Mouse (Mus musculus) G1E (cell line): ENCODE measurements around the gene Slc9a9. TPM values are rescaled to one million over a fixed set of nuclear protein-coding genes. Genes with fewer than 3 reads are reported as not detected.

Experiments
- ATAC-seq: 2 replicates; pipeline ENCODE4 v1.8.0; 2016; ENCODE audit warnings: mild to moderate bottlenecking; ENCODE audit not compliant: insufficient number of reproducible peaks, poor library complexity, low FRiP score, severe bottlenecking; ENCODE audit errors: extremely low read depth
- DNase-seq: peaks from one replicate; pipeline ENCODE4 v3.0.0; 2012; ENCODE audit warnings: low spot score
- H3K27me3 ChIP-seq: 2 replicates; pipeline ENCODE4 v1.6.1; 2012; ENCODE audit warnings: mild to moderate bottlenecking, low read length, inconsistent platforms; ENCODE audit not compliant: insufficient read depth
- H3K36me3 ChIP-seq: replicated peaks from 2 replicates; pipeline ENCODE3; 2012; ENCODE audit warnings: mild to moderate bottlenecking, inconsistent platforms
- H3K4me1 ChIP-seq: 2 replicates; pipeline ENCODE4 v1.6.1; 2012; ENCODE audit warnings: low read depth, low read length, inconsistent platforms, mixed read lengths; ENCODE audit not compliant: insufficient read depth
- H3K4me3 ChIP-seq: 2 replicates; pipeline ENCODE4 v1.5.1; 2012; ENCODE audit warnings: low read depth, mild to moderate bottlenecking, inconsistent platforms, low read length, moderate library complexity, mixed read lengths
- H3K9me3 ChIP-seq: replicated peaks from 2 replicates; pipeline ENCODE4 v1.6.1; 2012; ENCODE audit warnings: inconsistent platforms
- CTCF ChIP-seq: IDR thresholded peaks from 2 replicates; pipeline ENCODE4 v1.5.1; 2012; ENCODE audit warnings: low read depth, low read length, inconsistent platforms, mixed read lengths
- GATA1 ChIP-seq: IDR thresholded peaks from 2 replicates; pipeline ENCODE4 v1.6.1; 2012; ENCODE audit warnings: borderline replicate concordance, low read length, inconsistent platforms, mixed read lengths
- GATA2 ChIP-seq: IDR thresholded peaks from 2 replicates; pipeline ENCODE4 v1.6.1; 2012; ENCODE audit warnings: low read depth, low read length, inconsistent platforms, borderline replicate concordance
- POLR2AphosphoS5 ChIP-seq: IDR thresholded peaks from 2 replicates; pipeline ENCODE4 v1.6.1; 2012; ENCODE audit warnings: low read depth, low read length, inconsistent platforms; ENCODE audit not compliant: insufficient replicate concordance
- TAL1 ChIP-seq: conservative IDR thresholded peaks from 2 replicates; pipeline ENCODE4 v1.6.1; 2012; ENCODE audit warnings: low read depth, low read length, inconsistent platforms, mixed read lengths
- polyA plus RNA-seq: library from polyadenylated mRNA; stranded (reverse); fragments of >175 nt; gene quantifications from 2 replicates; pipeline ENCODE4 v1.2.3, GENCODE M21; 2012
- total RNA-seq, 2 experiments: library from RNA; stranded (forward) in 1 of 2; stranded (reverse) in 1 of 2; fragments of 200-1000 nt in 1 of 2; fragments of >200 nt in 1 of 2; fragmentation: Nextera tagmentation in 1 of 2; gene quantifications; 2 replicates each; pipeline ENCODE4 v1.2.3; 2014 to 2017

Gene Slc9a9
- total and polyA plus RNA-seq, 3 experiments = 0.11 TPM; not detected in 2

DNA sequence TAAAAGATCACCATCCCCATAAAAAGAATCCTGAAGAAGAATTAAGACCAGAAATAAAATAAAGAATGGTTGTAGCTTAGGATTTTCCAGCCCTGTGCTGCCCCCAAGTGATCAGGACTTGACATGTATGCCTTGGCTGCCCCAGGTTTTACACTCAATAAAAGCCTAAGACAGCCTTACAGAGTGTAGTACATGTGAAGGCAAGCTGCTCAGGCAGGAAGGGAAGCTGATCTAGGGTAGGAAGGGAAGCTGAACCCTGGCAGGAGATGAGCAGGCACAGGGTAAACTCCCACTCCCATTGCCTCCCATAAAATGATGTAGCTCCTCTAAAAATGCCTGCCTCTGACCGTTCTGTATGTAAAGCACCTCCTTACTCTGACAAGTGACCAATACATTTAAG lies 30.8 kb downstream of the Slc9a9 start:
- no peak for DNase-seq
- H3K9me3 ChIP-seq = peaks cover 30% of the 10 kb centered on the region
- ATAC-seq = no peak
- H3K36me3 ChIP-seq = no peaks in the 10 kb centered on the region
- no peak overlapping the region for H3K4me3 ChIP-seq
- TF ChIP-seq POLR2AphosphoS5 = no peak
- no peak for TF ChIP-seq GATA1
- TF ChIP-seq TAL1 = no peak
- no peak for TF ChIP-seq CTCF
- TF ChIP-seq GATA2 = no peak
- H3K4me1 ChIP-seq = no peaks in the 10 kb centered on the region
- no peaks in the 10 kb centered on the region for H3K27me3 ChIP-seq

DNA sequence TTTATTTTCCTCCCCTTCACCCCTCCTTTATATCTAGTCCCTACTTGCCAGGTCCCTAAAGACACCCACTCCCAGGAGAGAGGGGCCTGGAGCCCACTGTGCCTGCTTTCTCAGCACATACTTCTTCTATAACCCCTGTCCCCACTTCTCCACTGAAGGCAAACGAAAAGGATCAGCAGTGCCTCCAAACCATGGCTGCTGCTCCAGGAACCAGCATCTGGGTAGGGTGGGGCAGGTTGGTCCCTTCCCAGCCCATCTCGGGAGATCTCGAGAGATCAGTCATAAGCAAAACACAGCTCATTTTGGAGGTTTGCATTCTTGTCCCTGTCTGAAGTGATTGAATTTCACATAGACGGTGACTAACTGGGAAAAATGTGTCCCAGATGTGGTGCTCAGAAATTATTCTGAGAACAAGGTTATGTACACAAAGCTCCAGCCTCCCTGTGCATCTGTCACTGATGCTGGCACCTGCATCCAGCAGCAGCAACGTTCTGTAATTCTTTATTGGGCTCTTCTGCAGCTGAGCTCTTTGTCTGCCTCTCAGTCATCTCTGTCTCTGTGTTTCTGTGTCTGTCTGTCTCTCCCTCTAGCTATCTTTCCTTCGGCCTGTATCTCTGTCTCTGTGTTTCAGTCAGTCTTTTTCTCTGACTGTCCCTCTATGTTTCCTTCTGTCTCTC lies 31.6 kb downstream of the Slc9a9 start:
- Histone ChIP-seq H3K4me1 (no peaks in the 10 kb centered on the region), H3K27me3 (no peaks in the 10 kb centered on the region), H3K4me3 (no peak overlapping the region), H3K9me3 (peaks cover 27% of the 10 kb centered on the region), H3K36me3 (no peaks in the 10 kb centered on the region)
- DNase-seq (no peak), ATAC-seq (no peak)
- TF ChIP-seq TAL1 (no peak), GATA1 (no peak), CTCF (no peak), GATA2 (no peak), POLR2AphosphoS5 (no peak)

DNA sequence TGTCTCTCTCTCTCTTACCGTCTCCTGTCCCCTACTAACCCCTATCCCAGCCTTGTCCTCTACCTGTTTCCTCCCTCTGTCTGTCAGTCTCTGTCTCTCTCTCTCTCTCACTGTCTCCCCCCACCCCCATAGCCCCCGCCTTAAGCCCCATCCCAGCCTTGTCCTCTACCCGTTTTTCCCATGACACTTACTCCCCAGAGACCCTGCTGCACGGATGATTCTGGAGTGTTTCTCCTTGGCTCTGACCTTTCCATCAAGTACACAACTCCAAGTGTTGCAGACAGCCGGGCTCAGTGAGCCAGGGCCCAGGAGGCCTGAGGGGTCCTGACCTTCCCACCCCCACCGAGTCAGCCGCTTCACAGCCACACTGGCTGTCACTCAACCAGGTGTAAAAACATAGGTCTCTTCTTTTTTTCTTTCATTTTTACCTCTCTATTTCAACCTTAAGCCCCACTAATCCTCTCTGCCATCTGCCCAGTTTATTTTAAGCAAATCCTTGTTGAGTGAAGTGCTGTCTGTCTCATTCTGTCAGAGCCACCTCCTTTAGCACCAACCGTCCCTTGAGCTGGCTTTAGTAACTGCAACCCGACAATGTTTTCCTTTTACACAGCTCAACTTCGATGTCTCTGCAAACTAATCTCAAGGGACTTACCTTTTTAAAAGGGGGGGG lies 32.4 kb downstream of the Slc9a9 start:
- TF ChIP-seq CTCF (no peak), POLR2AphosphoS5 (no peak)

DNA sequence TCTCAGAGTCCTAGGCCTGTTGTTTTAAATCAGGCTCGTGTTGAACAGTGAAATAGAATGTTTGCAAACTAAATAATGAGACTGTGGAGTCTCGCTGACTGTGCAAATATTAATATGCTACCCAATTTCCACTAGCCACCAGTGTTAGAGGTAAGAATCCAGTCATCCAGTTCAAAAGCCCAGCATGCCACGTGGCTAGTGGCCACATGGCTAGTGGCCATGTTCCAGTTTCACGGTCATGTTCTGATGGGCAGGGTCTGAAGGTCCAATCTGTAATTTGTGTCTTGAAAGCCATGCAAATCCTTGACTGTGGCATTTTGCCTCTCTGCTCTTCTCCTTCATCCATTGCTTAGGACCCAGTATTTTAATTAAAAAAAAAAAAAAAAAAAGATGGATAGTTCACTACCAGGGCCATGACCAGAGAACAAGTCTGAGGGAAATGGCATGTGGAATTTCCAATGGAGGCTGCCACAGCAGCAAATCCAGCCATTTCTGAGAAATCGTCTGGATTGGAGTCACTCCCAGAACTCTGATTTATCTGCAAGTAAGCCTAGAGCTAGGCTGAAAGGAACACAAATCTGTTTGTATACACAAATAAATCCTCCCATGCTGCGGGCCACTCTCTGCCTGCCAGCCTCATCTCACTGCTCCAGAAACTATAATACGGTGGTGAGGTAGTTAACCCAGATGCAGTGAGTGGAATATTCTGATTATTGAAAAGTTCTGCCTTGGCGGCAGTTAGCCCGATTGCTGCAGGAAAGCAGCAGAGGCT lies 35.5 kb downstream of the Slc9a9 start:
- H3K4me1 ChIP-seq = no peaks in the 10 kb centered on the region
- DNase-seq = no peak
- ATAC-seq = no peak
- no peaks in the 10 kb centered on the region for H3K27me3 ChIP-seq
- H3K9me3 ChIP-seq = peaks cover 21% of the 10 kb centered on the region
- H3K4me3 ChIP-seq = no peak overlapping the region
- H3K36me3 ChIP-seq = no peaks in the 10 kb centered on the region
- TF ChIP-seq TAL1 = no peak
- TF ChIP-seq GATA2 = no peak
- no peak for TF ChIP-seq GATA1
- TF ChIP-seq CTCF = no peak
- no peak for TF ChIP-seq POLR2AphosphoS5

More for the DNA sequence above, 32.4 kb downstream of the Slc9a9 start:
- DNase-seq = no peak
- H3K4me3 ChIP-seq = no peak overlapping the region
- no peaks in the 10 kb centered on the region for H3K36me3 ChIP-seq
- ATAC-seq = no peak
- no peaks in the 10 kb centered on the region for H3K27me3 ChIP-seq
- peaks cover 22% of the 10 kb centered on the region for H3K9me3 ChIP-seq
- H3K4me1 ChIP-seq = no peaks in the 10 kb centered on the region

DNA sequence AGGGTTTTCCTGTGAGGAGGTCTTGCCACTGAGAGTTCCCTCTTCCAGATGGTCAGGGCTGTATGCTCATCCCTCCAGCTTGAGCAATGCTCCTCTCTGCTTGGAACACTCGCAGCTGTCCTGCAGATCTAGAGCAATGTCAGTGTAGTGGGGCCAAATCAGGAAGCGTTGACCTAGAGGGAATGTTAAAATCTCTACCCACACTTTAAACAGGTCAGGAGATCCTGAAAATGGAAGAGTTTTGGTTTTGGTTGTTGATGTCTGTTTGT lies 36.0 kb downstream of the Slc9a9 start:
- DNase-seq (no peak), ATAC-seq (no peak)
- H3K27me3 ChIP-seq = no peaks in the 10 kb centered on the region
- H3K4me3 ChIP-seq = no peak overlapping the region
- H3K9me3 ChIP-seq = peaks cover 21% of the 10 kb centered on the region
- TF ChIP-seq TAL1 = no peak
- no peak for TF ChIP-seq GATA2
- TF ChIP-seq CTCF = no peak
- no peak for TF ChIP-seq GATA1
- TF ChIP-seq POLR2AphosphoS5 = no peak
- no peaks in the 10 kb centered on the region for H3K36me3 ChIP-seq
- no peaks in the 10 kb centered on the region for H3K4me1 ChIP-seq

DNA sequence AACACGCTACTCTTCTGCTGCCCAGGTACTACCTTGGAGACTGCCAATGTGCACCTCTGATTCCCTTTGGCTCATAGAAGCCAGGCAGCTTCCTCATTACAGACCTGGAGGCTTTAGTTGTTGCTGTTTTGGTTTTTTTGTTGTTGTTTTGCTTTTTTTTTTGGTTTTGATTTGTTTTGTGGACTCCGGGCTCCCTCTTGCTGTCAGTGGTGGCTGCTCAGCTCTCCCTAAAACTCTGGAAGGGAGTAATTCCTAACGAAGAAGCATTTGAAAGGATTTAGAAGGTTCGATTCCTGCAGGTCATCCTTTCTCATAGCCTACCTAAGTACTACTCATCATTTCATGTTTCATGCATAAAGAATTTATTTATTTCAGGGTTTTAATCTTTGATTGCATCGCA lies 42.4 kb downstream of the Slc9a9 start:
- H3K36me3 ChIP-seq = no peaks in the 10 kb centered on the region
- H3K9me3 ChIP-seq = peaks cover 10% of the 10 kb centered on the region
- H3K4me1 ChIP-seq = no peaks in the 10 kb centered on the region
- H3K27me3 ChIP-seq = no peaks in the 10 kb centered on the region
- TF ChIP-seq CTCF (no peak), POLR2AphosphoS5 (no peak), TAL1 (no peak), GATA2 (no peak), GATA1 (no peak)
- no peak overlapping the region for H3K4me3 ChIP-seq
- DNase-seq (no peak), ATAC-seq (no peak)
